Mouse (Mus musculus): ENCODE measurements around the gene Ufc1. TPM values are rescaled to one million over a fixed set of nuclear protein-coding genes. Genes with fewer than 3 reads are reported as not detected.

The Ufc1 gene
- total and polyA plus RNA-seq, 2 experiments from 2014 or later = 90.1 to 142 TPM

GRCm38 (mm10) chr1:171265971-171266744, 28.7 kb downstream of the Ufc1 start:
- WGBS = 68% methylated on average over 4 of the region's 4 CpGs
- Histone ChIP-seq H3K4me3 (ENCODE audit: low read length) (no peak overlapping the region), H3K4me2 (ENCODE audit: low read depth, low read length) (no peak overlapping the region), H3K27me3 (ENCODE audit: insufficient read depth, low read length) (no peaks in the 10 kb centered on the region), H3K27ac (no peak overlapping the region), H3K9me3 (ENCODE audit: low read length) (no peaks in the 10 kb centered on the region), H3K36me3 (ENCODE audit: insufficient read depth, low read length) (no peaks in the 10 kb centered on the region), H3K4me1 (ENCODE audit: insufficient read depth, low read length) (peaks cover 10% of the 10 kb centered on the region; the same call in 1 of the 2 replicates), H3K9ac (replicated peaks; ENCODE audit: low read length) (no peak overlapping the region)
- TF ChIP-seq CTCF (IDR thresholded peaks at IDR 0.05; ENCODE audit: low read depth) = no peak
- no peak for ATAC-seq
- DNase-seq (ENCODE audit: low spot score) = no peak

- Histone ChIP-seq H3K9me3 (ENCODE audit: low read length) (no peaks in the 10 kb centered on the region), H3K4me3 (ENCODE audit: low read length) (no peak overlapping the region), H3K4me2 (ENCODE audit: low read depth, low read length) (peak overlapping the region; percentile 61), H3K36me3 (ENCODE audit: insufficient read depth, low read length) (no peaks in the 10 kb centered on the region), H3K27me3 (ENCODE audit: insufficient read depth, low read length) (no peaks in the 10 kb centered on the region), H3K4me1 (ENCODE audit: insufficient read depth, low read length) (peaks cover 6% of the 10 kb centered on the region; the same call in 1 of the 2 replicates), H3K9ac (replicated peaks; ENCODE audit: low read length) (no peak overlapping the region), H3K27ac (peak overlapping the region; percentile 63)
- 71% methylated on average over 3 of the region's 3 CpGs for WGBS
- no peak; the same call in 1 of the 2 replicates for TF ChIP-seq CTCF (IDR thresholded peaks at IDR 0.05; ENCODE audit: low read depth)
- ATAC-seq (no peak), DNase-seq (ENCODE audit: low spot score) (no peak)
These were observed 31.0 kb downstream of the Ufc1 start for GRCm38 (mm10) chr1:171263666-171264461.

- peak; percentile 97 for ATAC-seq
- Histone ChIP-seq H3K4me3 (ENCODE audit: low read length) (peak overlapping the region; percentile 30; the same call in 1 of the 2 replicates), H3K27me3 (ENCODE audit: insufficient read depth, low read length) (no peaks in the 10 kb centered on the region), H3K4me2 (ENCODE audit: low read depth, low read length) (peak overlapping the region; percentile 61), H3K9me3 (ENCODE audit: low read length) (no peaks in the 10 kb centered on the region), H3K36me3 (ENCODE audit: insufficient read depth, low read length) (no peaks in the 10 kb centered on the region), H3K4me1 (ENCODE audit: insufficient read depth, low read length) (peaks cover 6% of the 10 kb centered on the region; the same call in 1 of the 2 replicates), H3K9ac (replicated peaks; ENCODE audit: low read length) (no peak overlapping the region), H3K27ac (peak overlapping the region; percentile 82)
- peak; percentile 89 for DNase-seq (ENCODE audit: low spot score)
- TF ChIP-seq CTCF (IDR thresholded peaks at IDR 0.05; ENCODE audit: low read depth) = no peak
- 4% methylated on average over 2 of the region's 2 CpGs for WGBS
These were observed 31.6 kb downstream of the Ufc1 start for GRCm38 (mm10) chr1:171263185-171263611.

- Histone ChIP-seq H3K36me3 (ENCODE audit: insufficient read depth, low read length) (no peaks in the 10 kb centered on the region), H3K4me3 (ENCODE audit: low read length) (peak overlapping the region; percentile 30), H3K27ac (peak overlapping the region; percentile 82), H3K4me1 (ENCODE audit: insufficient read depth, low read length) (peaks cover 6% of the 10 kb centered on the region; the same call in 1 of the 2 replicates), H3K9me3 (ENCODE audit: low read length) (no peaks in the 10 kb centered on the region), H3K27me3 (ENCODE audit: insufficient read depth, low read length) (no peaks in the 10 kb centered on the region), H3K9ac (replicated peaks; ENCODE audit: low read length) (peak overlapping the region; percentile 41), H3K4me2 (ENCODE audit: low read depth, low read length) (peak overlapping the region; percentile 61)
- DNase-seq (ENCODE audit: low spot score) (peak; percentile 85), ATAC-seq (peak; percentile 82)
- WGBS = under 1% methylated on average over 8 of the region's 8 CpGs
- no peak for TF ChIP-seq CTCF (IDR thresholded peaks at IDR 0.05; ENCODE audit: low read depth)
These were observed 32.2 kb downstream of the Ufc1 start for GRCm38 (mm10) chr1:171262594-171263130.

DNA sequence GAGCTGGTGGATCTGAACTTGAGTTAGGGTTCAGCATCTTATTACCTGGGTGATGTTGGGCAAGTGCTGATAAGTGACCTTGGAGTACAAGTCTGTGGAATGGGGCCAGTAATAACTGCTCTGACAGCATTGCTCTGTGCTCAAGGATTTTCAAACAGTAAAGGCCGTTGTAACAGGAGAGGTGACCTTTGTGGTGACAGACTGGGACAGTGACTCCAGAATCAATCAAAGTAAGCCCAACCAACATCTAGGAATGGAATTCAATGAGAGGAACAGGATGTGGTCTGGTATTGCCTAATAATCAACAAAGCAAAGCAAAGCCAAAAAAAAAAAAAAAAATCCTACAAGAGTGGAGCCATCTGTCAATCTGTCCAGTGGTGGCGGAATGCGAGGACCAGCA, 34.5 kb downstream of the Ufc1 start:
- Histone ChIP-seq H3K36me3 (ENCODE audit: insufficient read depth, low read length) (no peaks in the 10 kb centered on the region), H3K4me2 (ENCODE audit: low read depth, low read length) (no peak overlapping the region), H3K4me3 (ENCODE audit: low read length) (no peak overlapping the region), H3K27ac (no peak overlapping the region), H3K9me3 (ENCODE audit: low read length) (no peaks in the 10 kb centered on the region), H3K9ac (replicated peaks; ENCODE audit: low read length) (no peak overlapping the region), H3K27me3 (ENCODE audit: insufficient read depth, low read length) (no peaks in the 10 kb centered on the region), H3K4me1 (ENCODE audit: insufficient read depth, low read length) (peaks cover 6% of the 10 kb centered on the region; the same call in 1 of the 2 replicates)
- WGBS = 87% methylated on average over 3 of the region's 3 CpGs
- no peak for TF ChIP-seq CTCF (IDR thresholded peaks at IDR 0.05; ENCODE audit: low read depth)
- ATAC-seq = no peak
- no peak for DNase-seq (ENCODE audit: low spot score)

DNA sequence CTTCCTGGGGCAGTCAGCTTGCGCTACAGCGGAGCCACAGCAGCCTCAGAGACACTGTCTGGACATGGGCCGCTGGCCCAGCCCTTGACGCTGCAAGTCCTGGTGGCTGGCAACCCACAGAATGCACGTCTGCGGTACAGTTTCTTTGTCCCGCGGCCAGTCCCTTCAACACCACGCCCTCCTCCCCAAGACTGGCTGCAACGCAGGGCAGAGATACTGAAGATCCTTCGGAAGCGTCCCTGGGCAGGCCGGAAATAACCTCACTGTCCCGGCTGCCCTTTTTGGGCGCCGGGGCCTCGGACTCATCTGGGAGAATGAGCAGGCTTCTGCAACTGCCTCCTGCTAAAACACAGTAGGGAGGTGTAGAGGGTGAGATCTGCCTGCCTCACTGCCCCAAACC, 35.9 kb downstream of the Ufc1 start:
- H3K9ac ChIP-seq (replicated peaks; ENCODE audit: low read length) = no peak overlapping the region
- H3K4me1 ChIP-seq (ENCODE audit: insufficient read depth, low read length) = peaks cover 6% of the 10 kb centered on the region; the same call in 1 of the 2 replicates
- no peak overlapping the region for H3K27ac ChIP-seq
- no peak for TF ChIP-seq CTCF (IDR thresholded peaks at IDR 0.05; ENCODE audit: low read depth)
- no peaks in the 10 kb centered on the region for H3K9me3 ChIP-seq (ENCODE audit: low read length)
- no peaks in the 10 kb centered on the region for H3K36me3 ChIP-seq (ENCODE audit: insufficient read depth, low read length)
- DNase-seq (ENCODE audit: low spot score) = no peak
- H3K4me2 ChIP-seq (ENCODE audit: low read depth, low read length) = no peak overlapping the region
- WGBS = 81% methylated on average over 17 of the region's 17 CpGs
- no peaks in the 10 kb centered on the region for H3K27me3 ChIP-seq (ENCODE audit: insufficient read depth, low read length)
- H3K4me3 ChIP-seq (ENCODE audit: low read length) = no peak overlapping the region
- ATAC-seq = no peak
